Mouse (Mus musculus) bone marrow, adult 2 months (tissue): ENCODE results near the gene Prdm12.

Experiments used
- CTCF ChIP-seq: fragments of 200-500 bp; IDR thresholded peaks from 2 replicates; pipeline ENCODE4 v1.5.1; 2011; ENCODE audit warnings: low read length, control low read depth; ENCODE audit not compliant: control insufficient read depth, insufficient read depth
- POLR2A ChIP-seq: fragments of 200-500 bp; IDR thresholded peaks from 2 replicates; pipeline ENCODE4 v1.6.1; 2011; ENCODE audit warnings: low read depth, mild to moderate bottlenecking, control low read depth, low read length, borderline replicate concordance; ENCODE audit not compliant: control insufficient read depth

DNA sequence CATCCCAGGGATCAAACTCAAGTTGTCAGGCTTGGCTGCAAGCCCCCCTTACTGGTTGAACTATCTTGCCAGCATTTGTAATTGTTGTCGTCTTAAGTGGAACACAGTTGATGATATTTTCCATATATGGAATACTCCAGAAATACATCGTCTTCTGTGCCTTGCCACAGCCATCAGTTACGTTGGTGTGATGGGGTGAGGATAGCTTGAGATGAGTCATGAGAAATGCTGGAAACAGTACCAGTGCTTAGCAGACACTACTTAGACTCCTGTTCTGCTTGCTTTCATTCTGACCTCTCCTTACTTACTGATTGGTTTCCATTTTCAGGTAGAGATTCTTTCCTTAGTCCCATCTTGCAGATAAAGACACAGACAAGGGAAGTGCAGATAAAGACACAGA lies 6.3 kb upstream of the Prdm12 start:
- TF ChIP-seq CTCF (no peak), POLR2A (no peak)
